ENCODE assay signal across 15 mouse cellular contexts in genomic region chr4:72013583-72013982, GRCm38 (mm10).
A peak's percentile ranks its signal among the peaks of the same experiment; 100 is the strongest.
DNase-seq lines count a peak whose midpoint lies in the region; TF ChIP-seq lines count a peak whose summit lies in the region.
"Had no signal": no experiment of that assay in that cellular context is flagged by ENCODE, and none has a peak within 500 bp of the region (broad histone marks: within the 10 kb centered on the region; RNA-seq: fewer than 3 reads in every experiment).

No protein-coding gene starts in this region.

- DNase-seq in adrenal gland, postnatal 10 days, result peak; percentile 14
- DNase-seq in adrenal gland, postnatal 14 days, result no peak
- DNase-seq in kidney, adult 2 months, result peak; percentile 18
- DNase-seq in kidney, adult 8-10 months, result no peak
- peak; percentile 7 for DNase-seq in layer of hippocampus, adult 9-11 months
- DNase-seq in layer of hippocampus, postnatal 36 days, result no peak
- peak; percentile 32 to 74 for DNase-seq in left cerebral cortex, postnatal 25 days (ENCODE audit: low spot score in 2 of 2)
- no peak for DNase-seq in testis, postnatal 14 days (ENCODE audit: low spot score)
- DNase-seq: cerebellum, adult 11 months; lung, postnatal 14 days had no signal

- TF ChIP-seq POLR2A in kidney, adult 2 months (IDR thresholded peaks at IDR 0.05; ENCODE audit: low read depth, low read length), result no peak

- H3K36me3 ChIP-seq in kidney, adult 2 months (ENCODE audit: control insufficient read depth, insufficient read depth, low read length), result no peaks in the 10 kb centered on the region
- H3K36me3 ChIP-seq: embryonic facial prominence, embryonic 12.5 days; G1E; intestine, embryonic 15.5 days; liver, embryonic 15.5 days had no signal

- no peak for TF ChIP-seq CTCF in kidney, adult 2 months (conservative IDR thresholded peaks at IDR 0.05; ENCODE audit: insufficient read depth, insufficient read length, low read depth, low read length)

- H3K4me3 ChIP-seq in kidney, adult 2 months (ENCODE audit: insufficient read depth, low read depth, low read length), result no peak overlapping the region
- H3K4me3 ChIP-seq: embryonic facial prominence, embryonic 12.5 days; intestine, embryonic 15.5 days; liver, embryonic 15.5 days had no signal

- WGBS in kidney, adult 2 months, result 65% methylated on average over 3 of the region's 3 CpGs

- H3K27ac ChIP-seq in kidney, adult 2 months (ENCODE audit: insufficient read depth, low read depth, low read length), result no peak overlapping the region
- H3K27ac ChIP-seq: embryonic facial prominence, embryonic 12.5 days; hindbrain, embryonic 14.5 days; intestine, embryonic 15.5 days; liver, embryonic 15.5 days had no signal

- H3K27me3 ChIP-seq in kidney, adult 2 months (replicated peaks; ENCODE audit: control insufficient read depth, insufficient read depth, low read length), result no peaks in the 10 kb centered on the region
- H3K27me3 ChIP-seq: embryonic facial prominence, embryonic 12.5 days; intestine, embryonic 15.5 days; liver, embryonic 15.5 days had no signal

- intact Hi-C loops in left cerebral cortex, postnatal 25 days (cut with DNase I), result loop anchor here (10.0 kb wide), 1 partner anchor 569 kb away; no protein-coding TSS in a partner anchor

- no peaks in the 10 kb centered on the region for H3K4me1 ChIP-seq in kidney, adult 2 months (ENCODE audit: control insufficient read depth, insufficient read depth, low read length)
- H3K4me1 ChIP-seq: embryonic facial prominence, embryonic 12.5 days; intestine, embryonic 15.5 days; liver, embryonic 15.5 days had no signal

Comparison
In these comparisons a context has a peak if more than half of its experiments do, and no peak if none do; other contexts are left out.
1. DNase-seq: peak in adrenal gland, postnatal 10 days (single experiment), kidney, adult 2 months (single experiment), layer of hippocampus, adult 9-11 months (single experiment) and left cerebral cortex, postnatal 25 days (2 of 2); none in adrenal gland, postnatal 14 days (single experiment), kidney, adult 8-10 months (0 of 2), layer of hippocampus, postnatal 36 days (0 of 2) and testis, postnatal 14 days (single experiment).